26 mouse cellular contexts compared by ENCODE assay signal in the genomic region with DNA sequence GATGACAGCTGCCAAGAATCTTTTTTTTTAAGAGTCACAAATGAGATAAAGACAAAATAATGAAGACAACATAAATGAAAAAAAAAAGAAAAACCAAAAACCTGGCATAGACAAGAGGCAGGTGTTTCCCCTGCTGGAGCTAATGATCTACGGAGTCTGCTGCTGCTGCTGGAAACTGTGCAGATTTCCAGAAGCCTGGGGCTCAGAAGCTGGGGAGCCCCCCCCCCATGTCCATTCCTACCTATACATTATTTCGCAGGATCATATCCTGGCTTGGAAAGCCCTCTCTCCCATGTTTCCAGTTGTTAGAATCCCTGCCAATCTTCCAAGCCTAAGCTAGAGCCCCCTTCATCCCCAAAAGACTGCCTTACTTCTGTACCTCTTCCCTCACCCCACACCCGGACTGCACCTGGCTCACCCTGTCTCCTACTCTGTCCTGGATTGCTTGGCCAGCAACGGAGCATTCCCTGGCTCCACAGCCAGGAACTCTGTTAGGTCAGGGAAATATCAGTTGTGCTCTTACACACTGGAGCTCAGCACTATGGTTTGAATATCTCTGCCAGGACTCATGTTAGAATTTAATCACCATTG.
"Had no signal": no experiment of that assay in that cellular context is flagged by ENCODE, and none has a peak within 500 bp of the region (broad histone marks: within the 10 kb centered on the region; RNA-seq: fewer than 3 reads in every experiment).

No protein-coding gene starts in this region.

- ATAC-seq: hindbrain, embryonic 16.5 days; inflammation-experienced regulatory T-cells, adult 6 months; intestine, embryonic 15.5 days; intestine, postnatal 0 days had no signal

- H3K9me3 ChIP-seq: heart, embryonic 10.5 days; hindbrain, embryonic 12.5 days; intestine, embryonic 15.5 days; liver, embryonic 13.5 days; liver, embryonic 15.5 days had no signal

- H3K9ac ChIP-seq: heart, embryonic 12.5 days; hindbrain, embryonic 12.5 days; hindbrain, embryonic 14.5 days; intestine, embryonic 15.5 days; liver, embryonic 13.5 days; liver, embryonic 15.5 days had no signal

- H3K4me3 ChIP-seq: gastrocnemius, adult 2 months; heart, embryonic 10.5 days; heart, embryonic 12.5 days; hindbrain, embryonic 10.5 days; hindbrain, embryonic 12.5 days; intestine, embryonic 15.5 days; layer of hippocampus, adult 2 months; left cerebral cortex, adult 2 months; liver, embryonic 13.5 days; liver, embryonic 15.5 days had no signal

- H3K27ac ChIP-seq: gastrocnemius, adult 2 months; heart, embryonic 10.5 days; hindbrain, embryonic 10.5 days; hindbrain, embryonic 12.5 days; hindbrain, embryonic 14.5 days; intestine, embryonic 15.5 days; layer of hippocampus, adult 2 months; left cerebral cortex, adult 2 months; liver, embryonic 13.5 days; liver, embryonic 15.5 days had no signal

- H3K4me2 ChIP-seq: heart, embryonic 12.5 days; hindbrain, embryonic 12.5 days; hindbrain, embryonic 14.5 days; intestine, embryonic 15.5 days; liver, embryonic 11.5 days; liver, embryonic 13.5 days; liver, embryonic 15.5 days had no signal

- DNase-seq: gastrocnemius, adult 2 months; gastrocnemius, postnatal 10 days; gastrocnemius, postnatal 25 days; heart, adult 18-20 months; heart, postnatal 10 days; heart, postnatal 4 days; kidney, adult 18-20 months; kidney, adult 8-10 months; kidney, postnatal 10 days; kidney, postnatal 25 days; kidney, postnatal 4 days; liver; liver, embryonic 13.5 days had no signal

- H3K36me3 ChIP-seq: heart, embryonic 10.5 days; heart, embryonic 12.5 days; hindbrain, embryonic 10.5 days; hindbrain, embryonic 12.5 days; intestine, embryonic 15.5 days; liver, embryonic 15.5 days had no signal

- H3K27me3 ChIP-seq: heart, embryonic 12.5 days; hindbrain, embryonic 12.5 days; intestine, embryonic 15.5 days; liver, embryonic 13.5 days; liver, embryonic 15.5 days had no signal

- H3K4me1 ChIP-seq: heart, embryonic 10.5 days; heart, embryonic 12.5 days; hindbrain, embryonic 12.5 days; intestine, embryonic 15.5 days; liver, embryonic 13.5 days; liver, embryonic 15.5 days had no signal
